Mouse (Mus musculus) megakaryocyte, embryonic 14.5 days (primary cell): ENCODE data around the gene Gm4133. TPM values are rescaled to one million over a fixed set of nuclear protein-coding genes. Genes with fewer than 3 reads are reported as not detected.
"Not testable (repeated sequence)": the region's sequence is repeated elsewhere in the genome, so short reads cannot be mapped to it uniquely, and the experiment has no call there.

Experiments
- H3K27me3 ChIP-seq: replicated peaks from 2 replicates; pipeline ENCODE3; 2012; ENCODE audit warnings: inconsistent platforms
- H3K36me3 ChIP-seq: replicated peaks from 2 replicates; pipeline ENCODE3; 2012; ENCODE audit warnings: low read length, inconsistent platforms, mixed read lengths
- H3K4me1 ChIP-seq: 2 replicates; pipeline ENCODE4 v1.6.1; 2012; ENCODE audit warnings: inconsistent platforms
- H3K4me3 ChIP-seq: replicated peaks from 2 replicates; pipeline ENCODE3; 2012; ENCODE audit warnings: moderate library complexity, mild to moderate bottlenecking, inconsistent platforms
- H3K9me3 ChIP-seq: 2 replicates; pipeline ENCODE4 v1.6.1; 2012; ENCODE audit warnings: inconsistent platforms
- polyA plus RNA-seq: library from polyadenylated mRNA; stranded (reverse); fragments of >175 nt; gene quantifications from 2 replicates; pipeline ENCODE4 v1.2.3, GENCODE M21; 2012; ENCODE audit warnings: low replicate concordance; ENCODE audit not compliant: insufficient read depth

Gene Gm4133
- polyA plus RNA-seq, result not detected in 2 replicates

GRCm38 (mm10) chr7:20333965-20334364 lies at the start of gene Gm4133:
Gm4133 (minus strand) TSS chr7:20334065.
- not testable (repeated sequence) for H3K36me3 ChIP-seq, H3K4me1 ChIP-seq, H3K9me3 ChIP-seq, H3K4me3 ChIP-seq, H3K27me3 ChIP-seq

- H3K4me1 ChIP-seq, H3K27me3 ChIP-seq, H3K4me3 ChIP-seq, H3K9me3 ChIP-seq, H3K36me3 ChIP-seq: not testable (repeated sequence)
Measured at GRCm38 (mm10) chr7:20375310-20375709, 41.4 kb upstream of the Gm4133 start, which contains the start of gene Gm5728. Gm5728 (minus strand) TSS chr7:20375410.

Other genes with a start within 250 kb of the Gm4133 start
- not detected in 2 replicates for gene Vmn1r91, start 234.4 kb downstream of the Gm4133 start, polyA plus RNA-seq
- not detected in 2 replicates for gene Gm16442, start 211.5 kb downstream of the Gm4133 start, polyA plus RNA-seq
- gene Vmn1r93, start 195.0 kb downstream of the Gm4133 start, polyA plus RNA-seq, result not detected in 2 replicates
- not detected in 2 replicates for gene Vmn1r94, start 165.7 kb downstream of the Gm4133 start, polyA plus RNA-seq
- gene Vmn1r95, start 140.4 kb downstream of the Gm4133 start, polyA plus RNA-seq, result not detected in 2 replicates
- not detected in 2 replicates for gene Gm6164, start 128.5 kb downstream of the Gm4133 start, polyA plus RNA-seq
- not detected in 2 replicates for gene Gm4498, start 100.2 kb downstream of the Gm4133 start, polyA plus RNA-seq
- not detected in 2 replicates for gene Gm5890, start 71.2 kb downstream of the Gm4133 start, polyA plus RNA-seq
- gene Gm5728, start 41.3 kb upstream of the Gm4133 start, polyA plus RNA-seq, result not detected in 2 replicates
- gene Vmn1r100, start 83.9 kb upstream of the Gm4133 start, polyA plus RNA-seq, result not detected in 2 replicates
- gene Vmn1r101, start 108.5 kb upstream of the Gm4133 start, polyA plus RNA-seq, result not detected in 2 replicates
- not detected in 2 replicates for gene Gm10670, start 140.9 kb upstream of the Gm4133 start, polyA plus RNA-seq
- gene Vmn1r103, start 176.5 kb upstream of the Gm4133 start, polyA plus RNA-seq, result not detected in 2 replicates
- not detected in 2 replicates for gene Vmn1r104, start 199.8 kb upstream of the Gm4133 start, polyA plus RNA-seq
- not detected in 2 replicates for gene Gm5726, start 211.7 kb upstream of the Gm4133 start, polyA plus RNA-seq
- gene Gm4141, start 242.2 kb upstream of the Gm4133 start, polyA plus RNA-seq, result not detected in 2 replicates